Mouse (Mus musculus) regulatory T cell (primary cell): ENCODE results near the gene Gm20388.
"Not testable (repeated sequence)": the region's sequence is repeated elsewhere in the genome, so short reads cannot be mapped to it uniquely, and the experiment has no call there.

ENCODE experiments used
- in situ Hi-C: fragments of 300-600 bp; cut with MboI, MseI; formaldehyde crosslinking; loops from one replicate; pipeline ENCODE4 v1.15.1; 2025; ENCODE audit warnings: high pct_unique_total_duplicates

Gene Gm20388

DNA sequence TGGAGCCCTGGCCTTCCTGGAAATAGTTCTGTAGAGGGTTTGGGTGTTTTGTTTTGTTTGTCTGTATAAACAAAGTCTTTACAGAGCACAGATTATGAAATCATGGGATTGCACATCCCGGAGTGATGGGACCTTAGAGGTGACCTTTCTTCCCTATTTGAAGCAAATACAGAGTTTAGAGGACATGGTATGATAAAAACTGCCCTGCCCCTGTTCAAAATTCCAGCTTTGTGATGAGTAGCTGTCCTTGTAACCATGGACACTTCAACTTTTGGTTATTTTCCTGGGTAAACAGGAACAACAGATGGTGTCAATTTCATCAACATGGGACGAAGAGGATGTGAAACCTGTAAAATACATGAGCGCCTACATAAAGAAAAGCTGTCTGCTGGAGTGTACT, 3133.3 kb downstream of the Gm20388 start:
- in situ Hi-C loops: no loop called here

DNA sequence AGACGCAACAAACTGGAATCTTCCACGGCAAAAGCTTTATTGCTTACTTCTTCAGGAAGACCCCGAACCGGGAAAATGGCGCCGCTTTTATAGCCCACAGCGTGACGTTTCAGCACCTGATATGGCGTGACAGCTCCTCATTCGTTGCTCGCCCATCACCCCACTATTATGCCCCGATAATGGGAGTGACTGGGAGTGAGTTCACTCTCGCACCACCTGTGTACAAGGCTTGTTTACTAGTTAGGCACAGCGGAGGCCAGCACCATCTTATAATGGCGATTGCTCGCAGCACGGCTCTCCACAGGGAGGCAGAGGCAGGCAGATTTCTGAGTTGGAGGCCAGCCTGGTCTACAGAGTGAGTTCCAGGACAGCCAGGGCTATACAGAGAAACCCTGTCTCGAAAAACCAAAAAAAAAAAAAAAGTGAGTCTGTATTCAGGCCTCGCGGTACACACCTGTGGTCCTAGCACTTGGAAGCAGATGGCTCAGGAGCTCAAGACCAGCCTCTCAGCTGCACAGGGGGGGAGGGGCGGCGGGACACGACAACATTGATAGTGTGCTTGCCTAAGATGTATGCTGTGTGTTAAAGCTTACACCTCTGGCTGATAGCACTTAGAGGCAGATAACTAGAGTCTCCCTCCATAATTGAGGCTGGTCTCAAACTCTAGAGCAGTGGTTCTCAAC, 3134.2 kb downstream of the Gm20388 start:
- in situ Hi-C loops: not testable (repeated sequence)

DNA sequence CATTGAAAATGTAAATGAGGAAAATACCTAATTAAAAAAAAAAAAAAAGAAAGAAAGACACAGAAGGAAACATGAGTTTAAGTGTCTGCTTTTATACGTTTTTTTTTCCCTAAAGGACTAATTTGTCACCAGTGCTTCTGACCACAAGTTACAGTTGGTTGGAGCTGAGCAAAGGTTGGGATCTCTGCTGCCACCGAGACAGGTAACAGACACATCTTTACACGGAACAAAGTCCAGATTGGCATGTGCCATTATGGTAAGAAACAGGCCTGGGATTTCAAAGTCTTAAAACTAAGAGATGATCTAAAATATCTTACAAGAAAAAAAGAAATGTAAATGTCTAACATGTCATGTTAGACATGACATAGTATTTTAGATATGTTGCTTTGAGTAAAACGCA, 3136.1 kb downstream of the Gm20388 start:
- in situ Hi-C loops: no loop called here

DNA sequence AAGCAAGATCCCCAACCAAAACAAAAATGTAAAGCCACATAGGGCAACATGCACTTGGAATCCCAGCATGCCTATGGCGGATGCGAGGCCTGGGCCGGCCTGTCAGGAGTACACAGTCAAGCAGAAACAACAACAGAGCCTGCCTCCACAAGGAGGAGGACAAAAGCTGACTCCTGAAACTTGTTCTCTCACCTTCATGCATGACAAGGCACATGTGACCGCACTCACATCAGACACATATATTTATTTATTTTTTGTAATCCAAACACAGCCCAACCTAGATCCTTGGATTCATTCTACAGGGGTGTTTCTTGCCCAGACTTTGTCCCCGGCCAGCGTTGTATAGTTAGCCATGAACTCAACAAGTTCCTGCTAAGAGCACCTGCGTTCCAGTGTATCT, 3137.2 kb downstream of the Gm20388 start:
- in situ Hi-C loops: no loop called here

DNA sequence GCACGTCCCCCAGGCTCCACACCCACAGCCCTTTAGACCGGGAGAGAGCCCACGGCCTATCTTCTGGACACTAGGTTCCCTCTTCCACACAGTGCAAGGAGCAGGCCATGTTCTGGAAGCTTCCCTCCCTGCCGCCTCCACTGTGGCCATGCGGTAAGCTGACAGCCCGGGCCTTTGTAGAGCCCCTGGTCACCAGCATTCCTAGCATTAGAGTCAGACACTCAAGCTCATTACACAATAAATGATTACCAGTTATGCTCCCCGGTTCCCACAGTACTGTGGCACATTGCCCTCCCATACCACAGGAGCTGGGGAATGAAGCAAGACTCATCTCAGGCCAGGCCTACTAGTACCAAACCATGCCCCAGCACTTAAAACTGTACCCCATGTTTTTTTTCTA, 3137.8 kb downstream of the Gm20388 start:
- in situ Hi-C loops: no loop called here

DNA sequence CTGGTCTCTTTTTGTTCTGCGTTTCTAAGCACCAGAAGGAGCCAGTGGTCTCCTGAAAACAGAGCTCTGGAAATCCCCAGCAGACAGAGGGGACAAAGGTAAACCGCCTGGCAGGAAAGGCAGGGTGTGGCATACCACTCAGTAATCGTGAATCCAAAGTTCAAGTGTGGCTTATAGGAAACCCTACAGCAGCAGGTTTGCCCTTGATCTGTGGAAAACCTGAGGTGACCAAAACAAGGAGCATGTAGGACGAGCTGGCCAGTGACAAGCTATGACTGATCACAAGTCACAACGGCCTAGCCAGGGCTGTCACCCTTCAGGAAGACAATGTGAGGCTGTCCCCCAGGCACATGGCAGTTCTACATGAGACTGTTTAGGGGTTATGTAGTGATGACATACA, 3140.8 kb downstream of the Gm20388 start:
- in situ Hi-C loops: no loop called here

DNA sequence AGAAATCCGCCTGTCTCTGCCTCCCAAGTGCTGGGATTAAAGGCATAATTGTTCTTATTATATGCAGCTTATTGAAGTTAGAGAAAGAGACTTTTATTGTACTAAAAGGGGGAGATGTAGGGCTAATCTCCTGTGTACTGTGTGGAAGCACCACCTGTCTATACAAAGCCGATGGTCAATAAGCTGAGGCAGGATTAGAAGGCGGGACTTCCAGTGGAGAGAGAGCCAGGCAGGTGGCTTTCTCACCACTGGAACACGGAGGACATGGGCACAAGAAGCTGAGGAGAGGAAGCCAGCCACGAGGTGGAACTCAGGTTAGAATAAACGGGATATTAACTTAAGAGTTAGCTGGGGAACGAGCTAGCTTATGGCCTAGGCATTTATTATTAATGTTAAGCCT, 3152.1 kb downstream of the Gm20388 start, which contains the start of gene Spg7:
Gene Spg7 (plus strand): TSS at position 222 of the 400 bp plus-strand sequence.
- in situ Hi-C loops: no loop called here

DNA sequence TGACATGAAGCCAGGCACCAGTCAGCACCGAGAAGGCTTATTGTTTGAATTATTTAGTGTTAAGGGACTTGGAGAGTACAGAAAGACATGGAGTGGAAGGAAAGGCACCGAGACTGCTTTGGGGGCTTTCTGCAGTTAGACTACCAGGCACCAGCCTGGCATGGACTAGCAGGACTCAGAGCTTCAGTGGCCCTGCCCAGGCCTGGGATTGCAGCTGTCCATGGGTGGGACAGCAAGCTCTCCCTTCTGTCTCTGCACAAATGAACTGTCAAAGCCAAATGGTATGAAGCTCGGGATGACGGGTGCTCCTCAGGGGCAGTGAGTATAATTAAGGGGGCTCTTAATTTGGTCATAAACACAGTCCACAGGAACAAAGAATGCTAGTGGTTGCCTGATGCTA, 3153.4 kb downstream of the Gm20388 start:
- in situ Hi-C loops: no loop called here

DNA sequence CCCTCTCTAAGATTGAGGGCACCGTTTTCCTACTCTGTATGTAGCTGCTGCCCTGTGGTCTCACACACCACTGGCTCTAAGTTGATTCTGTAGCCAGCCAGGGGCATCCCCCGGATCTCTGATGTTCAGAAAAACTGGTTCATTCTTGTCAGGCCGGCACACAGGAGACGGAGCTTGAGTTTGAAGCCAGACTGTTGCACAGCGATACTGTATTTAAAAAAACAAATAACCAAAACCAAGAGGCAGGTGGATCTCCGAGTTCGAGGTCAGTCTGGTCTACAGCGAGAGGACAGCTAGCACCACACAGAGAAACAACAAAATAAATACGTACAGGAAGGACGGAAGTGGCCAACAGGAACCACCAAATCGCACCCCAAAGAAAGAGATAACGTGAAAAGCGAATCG, 3154.2 kb downstream of the Gm20388 start:
- in situ Hi-C loops: no loop called here

DNA sequence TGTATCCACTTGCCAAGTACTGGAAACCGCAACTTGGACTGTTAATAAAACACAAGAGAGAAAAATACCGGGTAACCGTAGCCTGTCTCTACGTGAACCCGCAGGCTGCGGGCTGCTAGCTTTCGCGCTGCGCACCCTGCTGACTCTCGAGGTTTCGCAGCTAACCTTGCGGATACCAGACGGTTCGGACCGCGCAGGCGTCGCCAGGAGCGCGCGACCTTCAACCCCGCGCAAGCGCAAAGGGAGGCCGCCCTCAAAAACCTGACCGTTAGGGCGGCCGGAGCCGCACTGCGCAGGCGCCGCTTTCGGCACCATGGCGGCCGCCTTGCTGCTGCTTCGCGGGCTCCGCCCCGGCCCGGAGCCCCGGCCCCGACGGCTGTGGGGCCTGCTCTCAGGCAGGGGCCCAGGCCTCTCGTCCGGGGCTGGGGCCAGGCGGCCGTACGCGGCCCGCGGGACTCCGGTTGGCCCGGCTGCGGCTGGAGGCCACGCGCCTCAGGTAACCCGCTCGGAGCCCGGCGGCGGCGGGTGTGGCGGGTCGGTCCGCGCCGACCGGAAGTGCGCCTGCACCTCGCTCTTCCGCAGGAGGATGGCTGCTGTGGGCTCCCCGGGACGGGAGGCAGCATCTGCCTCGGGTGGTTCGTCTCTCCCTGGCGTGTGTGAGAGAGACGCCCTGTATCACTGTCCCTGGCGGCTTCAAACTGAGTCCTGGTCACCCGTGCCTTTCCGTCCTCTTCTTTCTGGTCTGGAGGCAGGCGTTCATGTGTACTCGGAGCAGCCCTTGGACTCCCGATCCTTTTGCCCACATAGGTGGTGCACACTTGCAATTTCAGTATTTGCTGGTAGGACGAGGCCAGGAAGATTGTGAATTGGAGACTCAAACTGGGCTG, 3154.8 kb downstream of the Gm20388 start:
- in situ Hi-C loops: no loop called here

DNA sequence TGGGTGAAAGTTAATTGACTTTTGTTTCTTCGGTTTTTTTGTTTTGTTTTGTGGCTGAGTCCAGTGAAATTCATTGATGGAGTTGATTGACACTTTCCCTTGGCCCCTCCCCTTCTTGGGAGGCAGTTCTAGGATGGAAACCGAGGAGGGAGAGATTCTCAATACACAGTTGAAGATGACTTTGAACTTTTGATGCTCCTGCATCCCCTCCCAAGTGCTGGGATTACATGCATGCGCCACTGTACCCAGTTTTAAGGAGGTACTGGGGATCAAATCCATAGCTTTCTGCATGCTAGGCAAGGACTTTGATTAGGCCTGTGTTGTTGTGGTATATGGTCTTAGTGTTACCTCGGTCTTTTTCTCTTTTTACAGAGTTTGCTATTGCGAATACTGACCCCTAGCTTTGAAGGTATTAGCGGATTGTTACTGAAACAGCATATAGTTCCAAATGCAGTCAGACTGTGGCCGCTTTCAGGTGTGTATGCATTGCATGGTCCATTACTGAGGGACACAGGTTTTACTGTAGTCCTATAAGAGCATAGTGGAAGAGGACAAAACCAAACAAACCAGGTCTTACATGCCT, 3155.6 kb downstream of the Gm20388 start:
- in situ Hi-C loops: no loop called here

DNA sequence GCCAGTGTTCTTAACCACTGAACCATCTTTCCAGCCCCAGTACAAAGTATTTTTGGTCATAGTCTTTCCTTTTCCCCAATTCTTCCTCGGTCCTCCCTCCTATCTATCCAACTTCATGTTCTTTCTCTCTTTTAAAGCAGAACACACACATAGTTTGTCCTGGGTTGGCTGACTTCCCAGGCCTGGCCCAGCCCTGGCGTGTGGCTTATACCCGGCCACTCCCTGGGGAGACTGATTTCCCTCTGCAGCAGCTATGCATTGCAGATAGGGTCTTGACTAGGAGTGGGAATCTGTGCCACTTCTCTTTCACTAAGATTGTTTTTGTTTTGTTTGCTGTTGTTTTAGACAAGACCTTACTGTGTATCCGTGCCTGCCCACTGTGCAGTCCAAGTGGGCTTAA, 3160.5 kb downstream of the Gm20388 start:
- in situ Hi-C loops: no loop called here

DNA sequence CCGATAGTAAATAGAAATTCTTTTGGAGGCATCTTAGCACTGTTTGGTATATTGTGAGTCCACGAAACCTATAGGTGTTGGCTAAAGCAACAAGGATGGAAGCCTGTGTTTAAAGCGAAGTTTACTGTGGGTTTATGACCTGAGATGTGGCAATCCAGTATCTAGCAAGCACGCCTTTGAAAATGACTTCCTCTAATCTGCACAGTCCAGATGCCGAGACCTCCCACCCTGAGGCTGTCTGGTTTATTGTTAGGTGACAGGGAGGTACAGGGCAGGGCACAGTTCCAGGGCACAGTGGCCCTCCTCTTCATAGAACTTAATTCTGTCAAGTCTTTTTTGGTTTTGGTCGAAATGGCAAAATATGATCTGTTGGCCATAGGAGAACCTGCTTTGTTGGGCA, 3166.6 kb downstream of the Gm20388 start:
- in situ Hi-C loops: no loop called here

DNA sequence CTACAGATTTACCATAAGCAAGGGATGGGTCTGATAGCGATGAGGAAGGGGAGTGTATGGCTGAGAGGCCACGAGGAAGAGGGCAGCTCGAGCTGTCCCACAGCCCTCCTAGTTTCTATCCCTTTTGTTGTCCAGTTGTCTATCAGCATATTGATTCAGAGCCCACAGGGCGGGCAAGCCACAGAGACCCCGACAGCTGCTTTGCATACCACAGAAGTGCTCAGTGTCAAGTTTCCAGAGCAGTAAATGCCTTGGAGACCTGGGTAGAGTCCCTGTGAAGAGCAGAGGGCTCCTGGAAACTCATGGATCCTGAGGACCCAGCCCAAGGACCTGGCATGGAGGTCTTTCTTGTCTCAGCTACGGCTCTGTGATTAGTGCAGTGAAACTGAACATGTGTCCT, 3172.4 kb downstream of the Gm20388 start:
- in situ Hi-C loops: no loop called here

DNA sequence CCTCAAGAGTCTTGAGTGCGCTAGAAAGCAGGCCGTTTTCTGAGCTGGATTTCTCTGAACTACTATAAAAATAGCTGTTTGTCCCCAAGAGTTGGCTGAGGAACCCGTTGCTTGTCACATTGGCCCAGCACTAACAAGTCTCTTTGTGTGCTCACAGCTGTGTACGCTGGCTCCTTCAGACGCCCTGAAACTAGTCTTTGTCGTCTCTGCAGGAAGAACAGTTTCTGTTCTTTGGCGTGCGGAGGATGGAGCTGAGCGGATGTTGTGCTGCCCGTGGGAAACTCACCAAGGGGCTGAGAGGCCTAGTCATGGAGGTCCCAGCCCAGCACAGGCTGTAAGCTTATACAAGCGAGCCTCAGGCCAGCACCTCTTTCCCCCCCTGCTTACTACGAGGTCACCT, 3173.0 kb downstream of the Gm20388 start:
- in situ Hi-C loops: no loop called here

DNA sequence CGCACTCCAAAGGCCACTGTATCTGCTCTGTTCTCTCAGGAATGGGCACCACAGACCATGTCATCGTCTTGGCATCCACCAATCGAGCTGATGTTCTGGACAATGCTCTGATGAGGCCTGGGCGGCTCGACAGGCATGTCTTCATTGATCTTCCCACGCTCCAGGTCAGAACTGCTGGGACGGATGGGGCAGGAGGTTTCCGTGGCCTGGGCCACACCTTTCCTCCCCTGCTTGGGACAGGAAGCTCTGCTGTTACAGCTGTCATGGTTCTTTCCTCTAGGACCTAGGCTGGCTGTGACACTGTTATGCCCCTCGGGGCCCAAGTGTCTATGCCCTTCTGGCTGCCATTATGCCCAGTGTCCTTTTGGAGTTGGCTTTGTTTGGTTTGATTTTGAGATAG, 3176.6 kb downstream of the Gm20388 start:
- in situ Hi-C loops: no loop called here

DNA sequence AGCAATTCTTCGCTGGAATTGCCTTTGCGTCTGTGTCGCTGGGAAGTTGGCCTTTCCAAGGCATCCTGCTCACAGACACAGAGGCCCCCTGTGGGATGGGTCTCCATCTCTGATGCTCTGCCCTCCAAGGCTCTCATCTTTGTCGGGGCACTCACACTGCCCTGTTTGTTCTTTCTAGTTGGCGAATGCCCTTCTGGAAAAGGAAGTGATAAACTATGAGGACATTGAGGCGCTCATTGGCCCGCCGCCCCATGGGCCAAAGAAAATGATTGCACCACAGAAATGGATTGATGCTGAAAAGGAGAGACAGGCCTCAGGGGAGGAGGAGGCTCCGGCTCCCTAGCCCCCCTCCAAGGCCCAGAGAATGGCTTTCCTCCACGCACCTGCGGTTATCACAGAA, 3186.6 kb downstream of the Gm20388 start:
- in situ Hi-C loops: loop anchor here (5.0 kb wide), 1 partner anchor 40 kb away; no protein-coding TSS in a partner anchor

DNA sequence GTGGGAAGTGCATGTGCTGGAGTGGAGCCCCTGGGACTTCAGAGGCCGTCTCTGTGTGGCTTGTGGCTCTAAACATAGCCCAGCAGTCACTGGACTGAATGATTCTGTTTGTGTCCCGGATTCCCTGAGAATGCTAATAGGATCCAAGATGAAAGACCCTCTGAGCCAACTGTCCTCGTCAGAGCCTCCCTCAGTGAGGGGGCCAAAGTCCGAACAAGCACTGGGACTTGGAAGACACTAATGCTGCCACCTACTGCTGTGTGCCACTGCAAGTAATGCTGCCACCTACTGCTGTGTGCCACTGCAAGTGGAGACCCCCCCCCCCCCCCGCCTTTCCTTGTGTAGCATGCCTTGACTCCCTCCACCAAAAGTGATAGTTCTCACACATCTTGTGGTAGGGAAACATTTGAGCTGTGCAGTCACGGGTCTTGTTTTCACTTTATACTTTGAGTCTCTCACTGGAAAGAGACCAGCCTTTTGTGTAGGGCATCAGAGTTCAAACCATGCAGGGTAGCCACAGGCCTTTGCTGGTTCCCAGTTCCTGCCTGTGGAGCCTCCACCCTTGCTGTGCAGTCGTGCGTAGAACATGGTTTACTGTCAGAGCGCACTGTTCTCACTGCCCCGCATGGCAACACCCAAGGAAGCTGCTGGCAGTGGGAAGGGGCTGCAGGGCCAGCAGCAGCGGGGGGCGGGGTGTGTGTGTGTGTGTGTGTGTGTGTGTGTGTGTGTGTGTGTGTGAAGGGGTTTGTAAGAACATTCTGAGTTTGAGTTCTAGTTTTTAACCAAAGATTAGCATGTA, 3187.3 kb downstream of the Gm20388 start:
- in situ Hi-C loops: loop anchor here (5.0 kb wide), 1 partner anchor 41 kb away; no protein-coding TSS in a partner anchor

DNA sequence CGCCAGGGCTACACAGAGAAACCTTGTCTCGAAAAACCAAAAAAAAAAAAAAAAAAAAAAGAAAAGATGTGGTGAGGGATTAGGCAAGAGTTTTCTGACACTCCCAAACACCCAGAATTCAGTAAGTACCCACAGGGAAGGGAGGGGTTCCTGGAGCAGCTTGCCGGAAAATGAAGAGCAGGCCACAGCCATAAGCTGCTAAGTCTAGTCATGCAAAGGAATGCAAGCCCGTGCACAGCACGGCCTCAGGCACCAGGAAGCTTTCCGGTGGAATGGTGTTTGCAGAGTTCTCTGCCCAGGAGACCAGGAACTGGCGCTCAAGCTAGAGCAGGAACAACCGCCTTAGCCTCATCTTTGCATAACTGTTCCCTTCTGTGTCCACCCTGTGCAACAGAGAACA, 3189.6 kb downstream of the Gm20388 start:
- in situ Hi-C loops: no loop called here

DNA sequence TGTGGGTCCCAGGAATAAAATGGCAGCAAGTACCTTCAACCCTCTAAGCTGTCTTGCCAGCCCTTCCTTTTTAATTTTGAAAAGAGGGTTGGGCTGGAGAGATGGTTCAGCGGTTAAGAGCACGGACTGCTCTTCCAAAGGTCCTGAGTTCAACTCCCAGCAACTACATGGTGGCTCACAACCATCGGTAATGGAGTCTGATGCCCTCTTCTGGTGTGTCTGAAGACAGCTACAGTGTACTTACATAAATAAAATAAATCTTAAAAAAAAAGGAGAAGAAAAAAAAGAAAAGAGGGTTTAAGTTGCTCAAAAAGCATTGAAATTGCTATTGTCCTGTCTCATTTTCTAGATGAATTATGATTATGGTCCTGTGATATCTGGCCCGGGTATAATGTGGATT, 3190.6 kb downstream of the Gm20388 start:
- in situ Hi-C loops: no loop called here

DNA sequence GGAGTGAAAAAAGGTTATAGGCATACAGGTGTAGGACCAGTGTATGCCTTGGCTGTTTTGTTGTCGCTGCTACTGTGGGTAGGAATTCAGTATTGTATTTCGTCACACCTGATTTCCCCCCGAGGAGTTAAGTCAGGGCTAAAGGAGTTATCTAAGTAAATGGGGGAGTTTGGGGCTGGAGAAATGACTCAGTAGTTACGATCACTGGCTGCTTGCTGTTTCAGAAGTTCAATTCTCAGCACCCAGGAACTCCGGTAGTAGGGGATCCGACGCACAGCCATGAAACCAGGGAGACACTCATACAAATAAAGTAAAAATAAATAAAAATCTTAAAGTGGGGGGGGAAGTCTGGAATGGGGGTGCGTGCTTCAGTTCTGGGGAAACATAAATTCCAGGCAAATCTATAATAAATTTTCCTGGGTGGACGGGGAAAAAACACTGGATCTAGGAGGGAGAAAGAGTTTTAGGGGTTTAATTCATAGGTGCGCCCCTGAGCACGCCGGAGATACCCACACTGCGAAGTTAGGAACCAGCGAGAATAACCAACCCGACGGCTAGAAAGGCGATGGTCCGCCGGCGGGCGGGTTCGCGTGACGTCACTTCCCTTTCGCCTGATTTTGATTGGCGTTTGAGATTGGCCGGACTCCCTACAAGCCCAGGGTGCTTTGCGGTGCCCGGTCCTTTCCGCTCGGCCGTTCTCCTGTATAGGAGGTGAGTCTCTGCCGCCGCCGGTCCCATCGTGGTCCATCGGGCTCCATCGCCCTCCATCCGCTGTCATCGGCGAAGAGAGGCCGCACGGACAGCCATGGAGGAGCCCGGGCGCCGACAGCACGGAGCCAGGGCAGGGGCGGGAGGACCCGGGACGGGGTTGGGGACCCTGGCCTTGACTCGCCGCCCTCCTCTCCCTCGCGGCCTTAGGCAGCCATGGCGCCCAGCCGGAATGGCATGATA, 3191.4 kb downstream of the Gm20388 start, which contains the start of gene Rpl13:
Gene Rpl13 (plus strand): TSS at position 616 of the 951 bp plus-strand sequence.
- in situ Hi-C loops: no loop called here
